Mouse (Mus musculus) right cerebral cortex, postnatal 4 days (tissue): ENCODE results near the gene Olfr704.
"Not testable (repeated sequence)": the region's sequence is repeated elsewhere in the genome, so short reads cannot be mapped to it uniquely, and the experiment has no call there.

Source experiments
- DNase-seq: peaks from one replicate; pipeline ENCODE4 v3.0.0-alpha.2; 2022

The Olfr704 gene

GRCm38 (mm10) chr7:106862885-106863284, at the start of gene Olfr704:
Gene Olfr704 (plus strand): TSS chr7:106863185.
- DNase-seq: no peak

- DNase-seq: no peak
Measured at GRCm38 (mm10) chr7:106813829-106814228, 49.2 kb upstream of the Olfr704 start, which contains the start of gene Olfr701. Gene Olfr701 (plus strand): TSS chr7:106814129.

- no peak for DNase-seq
Measured at GRCm38 (mm10) chr7:106815775-106816174, 47.2 kb upstream of the Olfr704 start.

- no peak for DNase-seq
Measured at GRCm38 (mm10) chr7:106818414-106818813, 44.6 kb upstream of the Olfr704 start.

GRCm38 (mm10) chr7:106833793-106834192, 29.2 kb upstream of the Olfr704 start, which contains the start of gene Olfr702:
Gene Olfr702 (minus strand): TSS chr7:106833893.
- DNase-seq: no peak

- no peak for DNase-seq
Measured at GRCm38 (mm10) chr7:106843060-106843459, 19.9 kb upstream of the Olfr704 start, which contains the start of gene Olfr703. Gene Olfr703 (plus strand): TSS chr7:106843360.

- no peak for DNase-seq
Measured at GRCm38 (mm10) chr7:106876791-106877190, 13.8 kb downstream of the Olfr704 start, which contains the start of gene Olfr705. Gene Olfr705 (minus strand): TSS chr7:106876891.

GRCm38 (mm10) chr7:106888062-106888461, 25.1 kb downstream of the Olfr704 start, which contains the start of gene Olfr706:
Gene Olfr706 (minus strand): TSS chr7:106888162.
- DNase-seq: no peak

- not testable (repeated sequence) for DNase-seq
Measured at GRCm38 (mm10) chr7:106901141-106901540, 38.2 kb downstream of the Olfr704 start, which contains the start of gene Olfr707. Gene Olfr707 (minus strand): TSS chr7:106901241.

GRCm38 (mm10) chr7:106907676-106908075, 44.7 kb downstream of the Olfr704 start, which contains the start of gene Olfr1532-ps1:
Gene Olfr1532-ps1 (plus strand): TSS chr7:106908001.
- DNase-seq: no peak
